15 mouse cellular contexts compared by ENCODE assay signal in genomic region chr4:59628255-59628654, GRCm38 (mm10). TPM values are rescaled to one million over a fixed set of nuclear protein-coding genes. Genes with fewer than 3 reads are reported as not detected.
DNase-seq lines count a peak whose midpoint lies in the region; ATAC-seq lines count a peak whose summit lies in the region.
"Had no signal": no experiment of that assay in that cellular context is flagged by ENCODE, and none has a peak within 500 bp of the region (broad histone marks: within the 10 kb centered on the region; RNA-seq: fewer than 3 reads in every experiment).

No protein-coding gene starts in this region.

- no peak for ATAC-seq in midbrain, embryonic 11.5 days (ENCODE audit: low FRiP score)
- ATAC-seq in intestine, embryonic 15.5 days: no peak

- no peaks in the 10 kb centered on the region for H3K27me3 ChIP-seq in midbrain, embryonic 11.5 days (ENCODE audit: control insufficient read depth, insufficient read depth, low read length)
- H3K27me3 ChIP-seq in intestine, embryonic 15.5 days (replicated peaks): no peaks in the 10 kb centered on the region
- H3K27me3 ChIP-seq: megakaryocyte, embryonic 14.5 days had no signal

- H3K27ac ChIP-seq in midbrain, embryonic 11.5 days (ENCODE audit: low read depth, low read length): no peak overlapping the region
- H3K27ac ChIP-seq in intestine, embryonic 15.5 days: no peak overlapping the region

- H3K9me3 ChIP-seq in midbrain, embryonic 11.5 days (ENCODE audit: control insufficient read depth, low read length): no peaks in the 10 kb centered on the region
- H3K9me3 ChIP-seq in intestine, embryonic 15.5 days: no peaks in the 10 kb centered on the region
- H3K9me3 ChIP-seq: G1E; megakaryocyte, embryonic 14.5 days had no signal

- H3K4me1 ChIP-seq in midbrain, embryonic 11.5 days (ENCODE audit: control insufficient read depth, insufficient read depth, low read length): peaks cover 30% of the 10 kb centered on the region
- no peaks in the 10 kb centered on the region for H3K4me1 ChIP-seq in intestine, embryonic 15.5 days (replicated peaks)

- peak overlapping the region; percentile 10; the same call in 1 of the 2 replicates for H3K4me3 ChIP-seq in midbrain, embryonic 11.5 days (ENCODE audit: low read depth, low read length)
- H3K4me3 ChIP-seq in intestine, embryonic 15.5 days (replicated peaks): no peak overlapping the region
- H3K4me3 ChIP-seq: megakaryocyte, embryonic 14.5 days had no signal

- 48% methylated on average over 4 of the region's 4 CpGs for WGBS in midbrain, embryonic 11.5 days
- WGBS in intestine, embryonic 15.5 days: 53% methylated on average over 4 of the region's 4 CpGs

- H3K9ac ChIP-seq in midbrain, embryonic 11.5 days (ENCODE audit: low read length): peak overlapping the region; percentile 30
- no peak overlapping the region for H3K9ac ChIP-seq in intestine, embryonic 15.5 days

- peak; percentile 50 for DNase-seq in heart, adult 11 months
- DNase-seq in heart, adult 9 months (ENCODE audit: low spot score in 2 of 2): no peak
- peak; percentile 32 for DNase-seq in testis, postnatal 14 days (ENCODE audit: low spot score)
- DNase-seq in testis, postnatal 10 days (ENCODE audit: low spot score): no peak
- no peak for DNase-seq in midbrain, embryonic 11.5 days (ENCODE audit: low spot score, missing footprints)
- DNase-seq in cerebellum, postnatal 4 days (ENCODE audit: low spot score in 2 of 2): no peak
- DNase-seq in adrenal gland, postnatal 36 days: no peak
- DNase-seq: B cell, adult 2 months; cerebellum, adult 11 months; kidney, adult 11 months; lung, adult 18-20 months; thymus, postnatal 25 days had no signal

- H3K4me2 ChIP-seq in midbrain, embryonic 11.5 days: peak overlapping the region; percentile 28
- no peak overlapping the region for H3K4me2 ChIP-seq in intestine, embryonic 15.5 days (replicated peaks)

- no peaks in the 10 kb centered on the region for H3K36me3 ChIP-seq in midbrain, embryonic 11.5 days (ENCODE audit: control insufficient read depth, insufficient read depth, low read length)
- H3K36me3 ChIP-seq in intestine, embryonic 15.5 days: no peaks in the 10 kb centered on the region

RNA-seq across cellular contexts. Expression of gene E130308A19Rik, which starts 2.2 kb away (rescaled TPM):
- 43.2 and 49.0 TPM in 2 replicates for polyA plus RNA-seq in midbrain, embryonic 11.5 days (2014; fragmentation: Nextera tagmentation; extraction: Ambion mirVana)
- 14.7 and 15.1 TPM in 2 replicates for polyA plus RNA-seq in intestine, embryonic 15.5 days (2015; fragmentation: Nextera tagmentation; extraction: Ambion mirVana)
- 10 to 100 TPM; 14.5 to 16.6 TPM for total RNA-seq in adrenal gland, postnatal 36 days (2021)

RNA-seq across cellular contexts. Expression of gene Hsdl2, which starts 46.9 kb away (rescaled TPM):
- polyA plus RNA-seq in midbrain, embryonic 11.5 days (2014; fragmentation: Nextera tagmentation; extraction: Ambion mirVana): 30.6 and 34.2 TPM in 2 replicates
- 17.6 and 20.2 TPM in 2 replicates for polyA plus RNA-seq in intestine, embryonic 15.5 days (2015; fragmentation: Nextera tagmentation; extraction: Ambion mirVana)
- 10 to 100 TPM; 79.9 to 82.5 TPM for total RNA-seq in adrenal gland, postnatal 36 days (2021)

Comparison
In these comparisons a context has a peak if more than half of its experiments do, and no peak if none do; other contexts are left out.
1. DNase-seq: peak in heart, adult 11 months (single experiment) and testis, postnatal 14 days (single experiment); none in heart, adult 9 months (0 of 2), testis, postnatal 10 days (single experiment), midbrain, embryonic 11.5 days (single experiment), cerebellum, postnatal 4 days (0 of 2) and adrenal gland, postnatal 36 days (0 of 2).